Mouse (Mus musculus) ES-CJ7 (cell line): Measurements from ENCODE around the gene BC030867.

Experiments used
- DNase-seq: peaks from one replicate; pipeline ENCODE4 v3.0.0; 2011; ENCODE audit warnings: low read depth, low spot score

The BC030867 gene

GRCm38 (mm10) chr11:102248630-102249230, at the start of gene BC030867:
Gene BC030867 (plus strand): TSS chr11:102248882.
- peak; percentile 97 for DNase-seq

GRCm38 (mm10) chr11:102199856-102200255, 48.8 kb upstream of the BC030867 start:
- DNase-seq: no peak

GRCm38 (mm10) chr11:102201408-102201821, 47.3 kb upstream of the BC030867 start:
- DNase-seq: no peak

- DNase-seq: no peak
Observed at GRCm38 (mm10) chr11:102206481-102206880, 42.2 kb upstream of the BC030867 start.

- DNase-seq: no peak
Observed at GRCm38 (mm10) chr11:102207825-102208777, 40.6 kb upstream of the BC030867 start.

- DNase-seq: no peak
Observed at GRCm38 (mm10) chr11:102208846-102209245, 39.8 kb upstream of the BC030867 start.

GRCm38 (mm10) chr11:102209742-102210141, 38.9 kb upstream of the BC030867 start:
- peak; percentile 45 for DNase-seq

GRCm38 (mm10) chr11:102210185-102210584, 38.5 kb upstream of the BC030867 start:
- DNase-seq: no peak

GRCm38 (mm10) chr11:102211011-102211410, 37.7 kb upstream of the BC030867 start:
- DNase-seq: no peak

- DNase-seq: no peak
Observed at GRCm38 (mm10) chr11:102211936-102212341, 36.7 kb upstream of the BC030867 start.

GRCm38 (mm10) chr11:102214430-102215156, 34.1 kb upstream of the BC030867 start:
- DNase-seq: no peak

- no peak for DNase-seq
Observed at GRCm38 (mm10) chr11:102215511-102215910, 33.2 kb upstream of the BC030867 start.

- DNase-seq: no peak
Observed at GRCm38 (mm10) chr11:102216056-102216885, 32.4 kb upstream of the BC030867 start.

GRCm38 (mm10) chr11:102216886-102217240, 31.8 kb upstream of the BC030867 start:
- DNase-seq: no peak

- no peak for DNase-seq
Observed at GRCm38 (mm10) chr11:102217396-102217795, 31.3 kb upstream of the BC030867 start.

- DNase-seq: no peak
Observed at GRCm38 (mm10) chr11:102217876-102218430, 30.7 kb upstream of the BC030867 start.

- peak; percentile 61 for DNase-seq
Observed at GRCm38 (mm10) chr11:102218783-102219182, 29.9 kb upstream of the BC030867 start.

- DNase-seq: no peak
Observed at GRCm38 (mm10) chr11:102219247-102219993, 29.3 kb upstream of the BC030867 start.

GRCm38 (mm10) chr11:102219994-102220346, 28.7 kb upstream of the BC030867 start:
- no peak for DNase-seq

GRCm38 (mm10) chr11:102220451-102220850, 28.2 kb upstream of the BC030867 start:
- no peak for DNase-seq
